Mouse (Mus musculus) WW6 (cell line): ENCODE measurements around the gene I830077J02Rik.
A peak's percentile ranks its signal among the peaks of the same experiment; 100 is the strongest.
"Not testable (repeated sequence)": the region's sequence is repeated elsewhere in the genome, so short reads cannot be mapped to it uniquely, and the experiment has no call there.

ENCODE experiments used
- DNase-seq: peaks from one replicate; pipeline ENCODE4 v3.0.0-alpha.2; 2013; ENCODE audit warnings: low read depth, low spot score

Gene I830077J02Rik

DNA sequence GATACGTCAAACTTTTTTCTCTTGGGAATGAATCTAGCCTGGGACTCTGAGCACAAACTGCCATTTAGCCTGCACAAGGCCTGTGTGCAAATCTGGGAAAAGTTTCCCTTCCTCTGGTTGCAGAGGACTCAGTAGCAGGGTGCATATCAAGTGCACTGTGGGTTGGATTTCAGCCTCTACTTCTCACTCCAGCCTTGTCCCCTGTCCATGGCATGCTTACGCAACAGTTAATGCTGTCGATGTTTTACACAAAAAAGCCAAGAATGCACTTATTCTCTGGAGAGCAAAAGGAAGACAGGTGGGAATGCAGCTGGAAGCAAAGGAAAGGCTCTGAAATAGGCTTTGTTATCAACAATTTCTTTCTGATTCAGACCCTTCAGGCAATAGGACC, 14.1 kb downstream of the I830077J02Rik start:
- no peak for DNase-seq

DNA sequence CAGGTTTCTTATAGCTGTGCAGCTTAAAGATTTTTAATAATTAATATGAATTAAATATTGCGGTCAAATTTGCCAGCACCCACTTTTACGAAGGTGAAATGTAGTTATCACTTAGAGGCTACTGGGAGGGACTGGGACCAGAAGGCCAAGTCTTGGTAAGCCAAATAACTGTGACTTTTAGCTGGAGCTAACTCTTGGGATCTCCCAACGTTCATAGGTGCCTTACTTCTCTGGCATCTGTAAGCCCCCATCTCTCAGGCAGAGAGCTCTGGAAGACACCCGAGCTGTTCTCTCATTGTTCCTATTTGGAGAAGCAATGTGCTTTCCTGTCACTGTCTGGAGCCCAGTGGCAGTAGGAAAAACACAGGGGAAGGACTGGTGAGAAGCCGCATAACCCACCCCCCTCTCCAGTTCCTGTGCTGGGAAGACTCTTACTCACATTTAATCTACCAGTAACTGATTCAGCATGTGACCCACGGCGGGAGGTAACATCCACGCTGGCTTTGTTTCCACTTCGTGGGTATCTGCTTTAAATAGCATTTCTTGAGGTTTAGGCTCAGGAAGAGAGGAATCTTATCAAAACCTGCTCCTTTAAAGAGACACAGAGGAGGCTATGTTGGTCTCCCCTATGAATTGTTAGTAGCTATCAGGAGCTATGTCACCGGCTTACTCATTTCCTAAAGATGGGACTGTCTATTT, 14.7 kb downstream of the I830077J02Rik start:
- DNase-seq = no peak

DNA sequence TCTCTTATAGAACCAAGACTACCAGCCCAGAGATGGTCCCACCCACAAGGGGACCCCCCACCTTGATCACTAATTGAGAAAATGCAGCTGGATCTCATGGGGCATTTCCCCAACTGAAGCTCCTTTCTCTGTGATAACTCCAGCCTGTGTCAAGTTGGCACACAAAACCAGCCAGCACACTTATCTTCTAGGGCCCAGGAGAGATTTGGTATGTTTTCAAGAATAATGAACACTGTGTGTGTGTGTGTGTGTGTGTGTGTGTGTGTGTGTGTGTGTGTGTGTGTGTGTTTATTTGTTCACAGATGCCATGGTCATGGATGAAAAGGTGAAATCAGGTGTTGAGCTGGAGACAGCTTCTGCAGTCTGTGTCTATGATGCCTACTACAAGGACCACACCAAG, 16.0 kb downstream of the I830077J02Rik start:
- DNase-seq = not testable (repeated sequence)

DNA sequence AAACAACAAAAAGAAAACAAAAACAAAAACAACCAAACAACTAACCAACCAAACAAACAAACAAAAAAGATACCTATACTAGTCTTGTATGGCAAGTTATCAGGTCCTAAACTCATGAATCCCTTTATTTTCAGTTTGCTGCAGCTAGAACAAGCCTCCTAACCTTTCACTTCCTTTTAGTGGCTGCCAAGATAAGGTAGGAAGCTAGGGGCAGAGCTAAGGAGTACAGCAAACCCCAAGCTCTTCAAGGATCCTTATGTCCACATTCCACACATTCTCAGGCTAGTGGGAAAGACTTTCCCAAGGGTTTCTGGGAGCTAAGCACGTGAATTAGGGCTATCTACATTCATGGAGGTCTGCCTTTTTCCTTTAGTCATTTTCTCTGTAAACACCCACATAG, 17.2 kb downstream of the I830077J02Rik start:
- no peak for DNase-seq

DNA sequence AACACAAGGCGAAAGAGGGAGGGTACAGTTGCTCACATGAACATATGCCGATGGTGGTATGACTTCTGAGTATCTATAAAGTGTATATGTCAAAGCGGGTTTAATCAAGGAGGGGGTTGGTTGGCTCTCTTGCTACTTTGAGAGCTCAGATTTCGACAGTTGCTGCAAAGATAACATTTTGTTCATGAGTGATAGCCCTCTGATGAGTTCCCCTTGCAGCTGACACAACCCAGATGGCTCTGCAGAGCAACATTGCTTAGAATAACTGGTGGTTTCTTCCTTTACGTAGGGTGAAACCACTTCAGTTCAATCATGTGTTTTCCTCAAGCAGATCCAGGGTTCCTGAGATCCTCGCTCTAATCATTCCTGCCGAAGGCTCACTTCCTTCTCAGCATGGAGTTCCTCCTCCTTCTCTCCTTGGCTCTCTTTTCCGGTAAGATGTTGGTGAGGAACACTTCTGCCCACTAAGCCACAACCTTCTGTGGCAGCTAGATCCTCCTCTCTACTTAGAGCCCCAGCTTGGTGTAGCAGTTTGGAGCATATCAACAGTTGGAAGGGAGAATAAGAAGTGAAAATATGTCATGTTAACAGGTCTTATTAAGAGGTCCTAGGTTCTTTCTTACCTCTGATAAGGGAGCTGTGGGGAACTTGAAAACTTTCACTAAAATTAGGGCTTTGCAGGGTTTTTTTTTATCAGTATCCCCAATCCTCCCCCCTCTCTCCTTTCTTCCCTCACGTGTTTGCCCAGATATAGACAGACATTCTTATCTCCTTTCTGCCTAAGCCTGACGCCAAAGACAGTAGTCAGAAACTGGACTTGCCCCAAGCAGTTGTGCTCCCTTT, 18.4 kb downstream of the I830077J02Rik start:
- no peak for DNase-seq

DNA sequence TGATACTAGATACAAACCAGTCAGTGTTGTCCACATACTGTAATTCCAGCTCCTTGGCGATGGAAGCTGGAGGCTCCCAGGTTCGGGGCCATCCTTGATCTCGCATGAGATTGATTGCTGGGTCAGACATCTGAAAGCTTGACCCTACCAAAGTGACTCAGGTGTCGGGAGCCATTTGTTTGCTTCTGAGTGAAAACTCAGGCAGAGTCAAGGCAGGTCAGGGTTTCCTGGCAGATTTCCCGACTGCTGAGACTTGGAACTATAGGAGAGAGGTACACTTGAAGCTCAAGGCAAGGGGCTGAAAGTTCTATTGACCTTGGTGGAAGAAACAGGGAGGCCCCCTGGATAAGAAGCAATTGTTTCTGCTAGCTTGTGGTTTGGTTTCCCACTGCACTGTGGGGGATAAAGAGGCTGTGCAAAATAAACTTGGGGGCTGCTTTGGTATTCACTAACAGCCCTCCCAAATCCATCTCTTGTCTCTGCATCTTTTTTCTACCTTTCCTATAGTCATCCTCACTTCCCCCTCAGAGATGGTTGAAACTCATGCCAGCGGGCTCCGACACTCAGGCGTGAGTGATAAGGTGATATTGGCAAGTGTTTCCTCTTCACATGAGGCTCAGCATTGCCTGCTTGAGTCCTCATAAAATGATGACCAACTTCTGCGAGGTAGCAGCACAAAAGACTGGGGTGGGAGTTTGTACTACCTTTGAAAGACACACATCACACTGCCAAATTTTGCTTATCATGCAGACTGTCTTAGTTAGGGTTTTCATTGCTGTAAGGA, 20.2 kb downstream of the I830077J02Rik start:
- DNase-seq = no peak

DNA sequence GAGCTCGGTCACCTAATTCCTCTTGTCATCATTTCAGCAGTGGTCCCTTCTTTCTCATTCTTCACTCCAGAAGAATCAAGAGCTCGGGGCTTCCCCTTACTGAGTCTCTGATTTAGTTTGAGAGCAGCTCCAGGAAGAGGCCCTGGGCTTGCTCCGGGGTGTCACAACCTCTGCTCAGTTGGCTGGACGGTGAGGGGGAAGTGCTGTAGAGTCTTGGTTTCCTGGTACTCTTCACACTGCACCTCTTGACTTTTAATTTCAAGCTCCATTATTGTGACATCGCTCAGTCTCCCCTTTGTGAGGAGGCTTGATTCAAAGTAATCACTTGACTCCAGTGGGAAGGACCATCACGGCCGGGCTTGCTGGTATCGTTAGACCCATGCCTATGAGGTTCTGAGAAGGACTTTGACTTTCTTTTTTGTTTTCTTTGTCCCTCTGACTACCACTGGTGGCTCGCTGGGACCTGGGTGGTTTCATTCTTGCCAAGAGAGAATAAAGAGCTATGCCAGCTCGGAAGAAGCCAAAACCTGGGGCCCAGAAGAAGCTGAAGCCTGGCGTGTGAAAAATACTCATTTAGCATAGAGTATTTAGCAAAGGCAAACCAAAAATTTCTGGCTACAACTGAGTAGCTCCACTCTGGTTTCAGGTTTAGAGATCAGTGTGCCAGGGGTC, 21.8 kb downstream of the I830077J02Rik start:
- DNase-seq = no peak

DNA sequence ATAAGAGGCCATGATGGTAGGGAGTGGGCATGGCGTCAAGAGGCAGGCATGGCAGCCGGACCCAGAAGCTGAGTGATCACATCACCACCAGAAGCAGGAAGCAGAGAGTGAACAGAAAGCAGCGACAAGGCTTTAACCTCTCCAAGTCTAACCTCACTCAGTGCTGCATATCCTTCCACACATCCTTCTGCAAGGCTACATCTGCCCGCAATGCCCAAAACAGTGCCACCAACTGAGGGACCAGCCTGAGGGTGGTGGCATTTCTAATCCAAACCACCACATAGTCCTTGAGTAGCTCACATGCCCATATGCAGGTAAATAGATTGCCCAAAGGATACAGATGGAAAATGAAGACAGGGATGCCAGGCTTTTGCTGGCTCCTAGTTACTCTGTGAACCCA, 23.5 kb downstream of the I830077J02Rik start:
- DNase-seq = no peak

DNA sequence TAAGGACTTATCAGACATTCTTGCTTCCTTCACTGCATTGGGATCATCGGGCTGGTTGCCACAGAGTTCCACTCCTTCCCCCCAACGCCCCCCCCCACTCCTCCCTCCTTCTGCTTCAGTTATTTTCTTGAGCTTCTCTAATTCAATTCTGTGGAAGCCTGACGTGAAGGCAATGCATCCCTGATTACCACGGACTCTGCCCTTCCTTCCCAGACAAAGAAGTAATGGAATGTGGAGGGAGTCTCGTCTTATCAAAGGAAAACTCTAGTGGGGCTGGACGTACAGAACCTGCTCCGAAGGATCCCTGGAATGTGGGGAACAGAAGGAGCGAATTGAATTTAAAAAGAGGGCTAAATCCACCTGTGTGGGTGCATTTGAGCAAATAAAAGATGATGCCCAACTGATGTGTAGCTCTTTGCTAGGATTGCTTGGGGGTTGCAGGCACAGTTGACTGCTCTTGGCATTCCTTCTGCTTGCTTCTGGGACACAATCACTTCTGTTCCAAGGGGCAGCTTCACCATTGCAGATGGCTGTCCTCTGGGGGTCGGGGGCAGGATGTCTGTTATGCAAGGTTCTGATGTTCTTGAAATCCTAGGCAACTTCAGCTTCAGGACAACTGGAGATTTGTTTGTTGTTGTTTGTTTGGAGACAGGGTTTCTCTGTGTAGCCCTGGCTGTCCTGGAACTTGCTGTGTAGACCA, 24.4 kb downstream of the I830077J02Rik start:
- no peak for DNase-seq

DNA sequence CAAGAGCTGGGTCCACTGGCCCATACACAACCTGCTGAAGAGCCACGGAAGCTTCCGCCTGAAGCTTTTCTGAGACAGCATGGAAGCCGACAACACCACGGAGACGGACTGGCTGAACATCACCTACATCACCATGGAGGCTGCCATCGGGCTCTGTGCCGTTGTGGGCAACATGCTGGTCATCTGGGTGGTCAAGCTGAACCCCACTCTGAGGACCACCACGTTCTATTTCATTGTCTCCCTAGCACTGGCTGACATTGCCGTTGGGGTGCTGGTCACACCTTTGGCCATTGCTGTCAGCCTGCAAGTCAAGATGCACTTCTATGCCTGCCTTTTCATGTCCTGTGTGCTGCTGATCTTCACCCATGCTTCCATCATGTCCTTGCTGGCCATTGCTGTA, 27.7 kb downstream of the I830077J02Rik start:
- DNase-seq = no peak

DNA sequence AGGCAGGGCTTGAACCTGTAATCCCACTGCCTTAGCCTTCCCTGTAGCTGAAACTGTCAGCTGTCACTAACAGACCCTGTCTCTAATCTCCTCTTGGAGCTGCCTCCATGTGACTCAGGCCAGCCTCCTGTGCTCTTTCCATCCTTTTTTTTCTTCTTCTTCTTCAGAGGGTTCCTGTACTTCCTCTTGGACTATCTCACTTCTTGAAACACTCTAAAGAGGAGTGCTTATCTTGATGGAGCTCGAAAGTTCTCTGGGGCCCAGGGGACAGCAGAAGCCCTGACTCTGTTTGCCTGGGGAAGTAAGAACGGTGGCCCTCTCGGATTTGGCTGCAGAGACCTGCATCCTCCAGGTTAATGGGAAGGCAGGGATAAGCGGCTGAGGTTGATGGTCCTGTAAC, 28.3 kb downstream of the I830077J02Rik start:
- no peak for DNase-seq

DNA sequence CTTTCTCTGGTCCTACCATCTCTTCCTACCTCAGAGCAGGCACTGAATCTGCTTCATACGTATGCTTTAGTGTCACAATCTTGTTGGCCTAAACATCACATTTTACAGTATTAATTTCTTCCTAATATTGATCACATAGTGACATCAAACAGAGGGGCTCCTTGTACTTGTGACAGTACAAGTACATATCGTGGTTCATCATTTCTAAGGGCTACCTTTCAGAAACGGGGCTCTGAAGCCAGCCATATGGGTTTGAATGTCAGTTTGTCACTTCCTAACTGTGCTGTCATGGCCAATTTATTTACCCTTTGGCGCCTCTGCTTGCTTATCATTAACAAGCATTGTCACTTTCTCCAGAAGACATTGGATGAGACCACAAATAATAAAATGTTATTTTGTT, 31.0 kb downstream of the I830077J02Rik start:
- no peak for DNase-seq

DNA sequence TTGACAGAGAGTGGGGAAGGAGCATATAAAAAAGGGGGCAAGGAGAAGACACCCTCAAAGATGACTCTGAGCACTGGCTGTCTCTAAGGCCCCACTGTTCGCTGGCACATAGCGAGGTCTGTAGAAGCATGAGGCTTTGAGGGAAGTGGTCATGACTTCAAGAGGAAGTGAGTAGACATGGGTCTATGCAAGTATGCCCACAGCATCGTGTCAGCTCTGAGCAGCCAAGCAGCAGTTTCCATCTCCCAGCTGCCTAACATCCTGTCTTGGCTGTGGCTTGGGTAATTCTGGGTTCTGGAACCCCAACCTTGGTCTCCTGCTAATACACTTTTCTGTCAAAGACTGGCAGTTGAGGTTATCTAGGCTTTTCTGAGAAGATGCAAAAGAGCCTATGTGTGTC, 31.7 kb downstream of the I830077J02Rik start:
- no peak for DNase-seq

DNA sequence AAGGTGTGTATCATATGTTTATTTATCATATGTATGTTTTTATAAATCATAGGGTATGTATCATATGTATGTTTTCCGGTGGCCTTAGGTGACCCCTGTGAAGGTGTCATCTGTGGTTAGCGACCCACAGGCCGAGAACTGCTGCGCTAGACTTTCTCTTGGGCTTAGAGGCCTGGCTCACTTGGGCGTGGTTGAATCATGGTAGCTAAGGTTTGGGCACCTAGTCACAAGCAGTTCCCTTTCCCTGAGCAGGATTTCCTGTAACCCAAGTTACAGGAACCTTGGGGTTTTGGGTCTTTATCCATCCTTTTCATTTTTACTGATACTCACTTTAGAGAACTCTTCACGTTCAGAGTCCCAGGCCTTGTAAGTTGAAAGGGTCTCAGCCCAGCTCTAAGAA, 32.2 kb downstream of the I830077J02Rik start:
- DNase-seq = no peak

DNA sequence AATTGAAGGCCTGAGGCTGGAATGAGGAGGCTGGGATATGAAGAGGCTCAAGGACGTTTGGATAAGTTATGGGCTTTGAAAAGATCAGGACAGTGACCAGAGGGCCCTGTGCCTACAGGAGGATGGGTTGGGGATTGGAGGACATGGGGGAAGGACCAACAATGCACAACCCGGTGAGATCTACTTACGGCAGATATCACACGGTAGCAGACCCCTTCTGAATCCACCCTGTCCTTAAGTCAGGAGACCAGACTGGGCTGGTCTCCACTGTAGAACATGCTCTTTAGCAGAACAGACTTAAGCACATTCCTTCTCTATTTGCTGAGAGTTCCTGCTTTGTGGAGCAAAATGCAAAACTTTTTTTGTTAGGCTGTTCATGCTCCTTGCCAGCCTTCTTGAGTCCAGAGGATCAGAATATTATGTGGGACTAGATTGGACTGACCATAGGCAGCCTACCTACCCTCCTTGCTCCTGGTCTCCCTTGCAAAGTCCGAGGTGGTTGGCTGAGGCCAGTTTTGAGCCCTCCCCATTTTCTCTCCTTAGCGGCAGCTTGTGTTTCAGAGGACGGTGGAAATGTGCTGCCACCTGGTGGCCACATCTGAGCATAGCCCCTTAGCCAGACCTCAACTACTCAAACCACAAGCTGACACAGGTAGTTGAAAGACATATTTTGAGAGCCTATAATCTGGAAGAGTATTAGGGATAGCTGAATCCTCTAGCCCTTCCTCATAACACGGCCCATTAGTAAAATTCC, 32.9 kb downstream of the I830077J02Rik start:
- peak; percentile 46 for DNase-seq

DNA sequence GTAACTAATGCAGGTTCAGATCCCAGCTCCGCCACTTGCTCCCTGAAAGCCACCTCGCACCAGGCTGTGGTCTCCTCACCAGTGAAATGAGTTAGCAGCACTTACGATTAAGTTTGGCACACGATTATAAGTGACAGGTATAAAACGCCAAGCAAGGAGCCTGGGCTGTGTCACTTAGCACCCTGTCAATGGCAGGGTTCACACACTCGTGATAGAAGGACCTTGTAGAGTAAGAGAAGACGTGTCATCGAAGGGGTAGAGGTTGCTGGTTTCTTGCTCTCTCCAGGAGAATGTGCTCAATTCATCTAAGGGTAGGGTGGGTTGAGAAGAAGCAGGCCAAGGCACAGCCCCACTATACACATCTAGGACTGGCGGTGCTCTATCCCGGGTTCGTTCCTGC, 33.6 kb downstream of the I830077J02Rik start:
- DNase-seq = no peak

DNA sequence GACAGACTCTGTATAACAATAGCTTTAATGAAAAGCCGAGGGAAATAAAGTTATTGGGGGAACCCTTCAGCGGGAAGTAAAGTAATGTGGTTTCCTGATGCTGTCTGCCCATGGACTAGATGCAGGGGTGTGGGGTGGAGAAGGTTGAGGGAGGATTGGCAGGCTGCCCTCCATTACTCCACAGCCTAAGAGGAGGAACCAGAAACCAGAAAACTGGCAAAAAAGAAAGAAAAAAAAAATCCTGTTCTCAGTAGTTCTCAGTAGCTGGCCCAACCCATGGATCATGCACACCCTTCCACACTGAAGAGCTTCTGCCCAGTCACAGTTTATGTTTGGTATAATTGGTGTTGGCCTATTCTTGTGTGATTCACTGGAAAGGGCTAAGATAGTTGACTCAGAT, 34.1 kb downstream of the I830077J02Rik start:
- no peak for DNase-seq

DNA sequence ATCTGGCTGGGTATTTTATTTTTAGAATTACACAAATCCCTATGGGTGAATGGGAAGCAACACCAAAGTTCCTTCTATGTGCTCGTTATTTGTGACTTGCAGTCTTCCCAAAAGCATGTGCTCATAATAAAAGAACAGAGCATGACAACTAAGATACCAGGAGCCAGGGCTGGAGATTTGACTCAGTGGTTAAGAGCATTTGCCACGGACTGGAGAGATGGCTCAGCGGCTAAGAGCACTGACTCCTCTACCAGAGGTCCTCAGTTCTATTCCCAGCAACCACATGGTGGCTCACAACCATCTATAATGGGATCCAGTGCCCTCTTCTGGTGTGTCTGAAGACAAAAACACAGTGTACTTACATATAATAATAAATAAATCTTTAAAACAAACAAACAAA, 35.7 kb downstream of the I830077J02Rik start:
- no peak for DNase-seq

DNA sequence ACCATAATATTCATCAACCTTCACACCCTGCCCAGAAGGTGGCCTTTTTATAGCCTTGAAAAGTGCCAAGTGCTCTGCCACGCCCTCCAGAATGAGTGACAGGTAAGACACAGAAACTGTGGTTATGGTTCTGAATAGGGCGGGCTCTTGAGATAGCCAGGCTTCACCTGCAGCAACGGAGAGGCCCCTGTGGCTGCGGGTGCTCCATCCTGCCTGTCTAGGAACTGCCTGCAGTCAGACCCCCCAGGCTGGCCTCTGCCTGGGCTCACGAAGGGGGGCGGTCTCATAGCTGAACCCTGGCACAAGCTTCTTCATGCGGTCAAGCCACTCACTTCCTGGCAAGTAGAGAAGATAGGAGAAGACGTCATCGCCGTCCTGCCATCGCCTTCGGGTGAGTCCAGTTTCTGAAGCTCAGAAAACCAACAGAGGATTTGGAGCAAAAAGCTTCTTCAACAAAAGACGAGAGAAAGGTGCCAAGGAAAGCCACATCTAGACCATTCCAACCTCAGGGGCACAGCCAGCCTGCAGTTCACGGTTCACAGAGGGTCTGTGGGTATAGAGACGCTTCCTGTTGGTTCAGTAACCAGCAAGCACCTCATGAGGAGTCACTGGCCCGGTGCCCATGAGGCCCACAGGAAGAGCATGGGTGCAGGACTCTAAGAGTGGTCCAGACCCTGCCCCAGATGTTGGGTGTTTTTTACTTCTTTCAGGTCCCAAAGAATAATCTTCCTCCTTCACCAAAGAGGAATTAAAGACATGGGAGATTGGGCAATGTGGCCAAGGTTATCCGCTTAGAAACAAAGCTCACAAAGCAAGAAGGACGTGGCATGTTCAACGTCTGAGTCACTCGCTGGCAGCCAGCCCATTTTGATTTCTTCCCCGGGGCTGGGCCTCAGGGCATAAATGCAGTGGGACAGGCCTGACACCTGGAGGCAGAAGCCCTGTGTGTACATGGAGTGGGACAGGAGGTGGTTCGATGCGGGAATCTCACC, 37.6 kb downstream of the I830077J02Rik start:
- DNase-seq = no peak
